Mouse (Mus musculus) embryonic facial prominence, embryonic 13.5 days (tissue): Measurements from ENCODE around the gene Rpl36al. TPM values are rescaled to one million over a fixed set of nuclear protein-coding genes. Genes with fewer than 3 reads are reported as not detected.

Source experiments
- ATAC-seq: fragments of 200-750 bp; cut with Nextera tagmentation; 2 replicates; pipeline ENCODE4 v1.8.0; 2017; ENCODE audit warnings: low read depth; ENCODE audit not compliant: insufficient number of reproducible peaks, insufficient read depth, low FRiP score, low TSS enrichment
- H3K27ac ChIP-seq: fragments of 300-500 bp; sonication (generic); 2 replicates; pipeline ENCODE4 v1.5.1; 2015; ENCODE audit warnings: moderate library complexity, mild to moderate bottlenecking, inconsistent platforms
- H3K27me3 ChIP-seq: fragments of 300-500 bp; sonication (generic); 2 replicates; pipeline ENCODE4 v1.6.1; 2015; ENCODE audit warnings: mild to moderate bottlenecking, inconsistent platforms
- H3K36me3 ChIP-seq: fragments of 300-500 bp; sonication (generic); 2 replicates; pipeline ENCODE4 v1.6.1; 2015; ENCODE audit warnings: mild to moderate bottlenecking, inconsistent platforms
- H3K4me1 ChIP-seq: fragments of 300-500 bp; sonication (generic); 2 replicates; pipeline ENCODE4 v1.6.1; 2015; ENCODE audit warnings: inconsistent platforms
- H3K4me2 ChIP-seq: fragments of 300-500 bp; sonication (generic); 2 replicates; pipeline ENCODE4 v1.6.1; 2015; ENCODE audit warnings: moderate library complexity, mild to moderate bottlenecking, inconsistent platforms
- H3K4me3 ChIP-seq: fragments of 300-500 bp; sonication (generic); 2 replicates; pipeline ENCODE4 v1.5.1; 2015; ENCODE audit warnings: mild to moderate bottlenecking, inconsistent platforms
- H3K9ac ChIP-seq: fragments of 300-500 bp; sonication (generic); 2 replicates; pipeline ENCODE4 v1.6.1; 2015; ENCODE audit warnings: mild to moderate bottlenecking, inconsistent platforms
- H3K9me3 ChIP-seq: fragments of 300-500 bp; sonication (generic); 2 replicates; pipeline ENCODE4 v1.6.1; 2016; ENCODE audit warnings: inconsistent platforms
- WGBS: fragments of 180-500 bp; shearing (Covaris S2); methylation state at CpG from one replicate; pipeline ENCODE4 v1.1.7; 2015; ENCODE audit warnings: mixed read lengths; 5-methylcytosine and 5-hydroxymethylcytosine counted together
- microRNA-seq: library from miRNA; unstranded; fragments of <30 nt; microRNA quantifications from one replicate; pipeline ENCODE4, GENCODE M21; 2016
- polyA plus RNA-seq: library from polyadenylated mRNA; unstranded; fragments of >200 nt; fragmentation: Nextera tagmentation; extraction: Ambion mirVana; gene quantifications from 2 replicates; pipeline ENCODE4 v1.2.1, GENCODE M21; 2015

The Rpl36al gene
- polyA plus RNA-seq, 1 experiment from 2014 or later: 554 TPM

GRCm38 (mm10) chr12:69147166-69147735 lies 36.6 kb downstream of the Rpl36al start:
- no peak overlapping the region for H3K27ac ChIP-seq
- 93% methylated on average over 5 of the region's 5 CpGs for WGBS
- H3K27me3 ChIP-seq: no peaks in the 10 kb centered on the region
- ATAC-seq: no peak
- H3K4me3 ChIP-seq: no peak overlapping the region
- H3K36me3 ChIP-seq: no peaks in the 10 kb centered on the region
- no peaks in the 10 kb centered on the region for H3K9me3 ChIP-seq
- no peak overlapping the region for H3K9ac ChIP-seq
- H3K4me2 ChIP-seq: no peak overlapping the region
- no peaks in the 10 kb centered on the region for H3K4me1 ChIP-seq

DNA sequence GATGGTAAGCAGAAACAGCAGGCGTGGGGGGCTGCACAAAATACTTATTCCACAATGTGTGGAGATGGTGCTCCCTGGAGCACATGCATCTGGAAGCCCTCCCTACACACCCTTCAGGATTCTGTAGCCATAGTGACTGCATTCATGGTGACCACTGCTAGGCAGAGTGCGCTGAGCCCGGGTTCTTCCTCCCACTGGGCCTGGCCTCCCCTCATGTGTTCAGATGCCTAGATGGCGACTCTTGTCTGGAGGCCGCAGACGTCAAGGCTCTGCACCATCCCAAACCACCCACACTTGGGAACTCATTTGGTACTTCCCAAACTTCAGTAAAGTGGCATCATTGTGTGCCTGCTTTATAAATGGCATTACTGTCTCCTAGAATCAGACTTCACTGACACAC lies 40.4 kb downstream of the Rpl36al start:
- Histone ChIP-seq H3K9me3 (no peaks in the 10 kb centered on the region), H3K4me2 (no peak overlapping the region), H3K9ac (no peak overlapping the region), H3K27me3 (no peaks in the 10 kb centered on the region), H3K27ac (no peak overlapping the region), H3K4me1 (no peaks in the 10 kb centered on the region), H3K36me3 (no peaks in the 10 kb centered on the region), H3K4me3 (no peak overlapping the region)
- 74% methylated on average over 6 of the region's 6 CpGs for WGBS
- ATAC-seq: no peak

GRCm38 (mm10) chr12:69139841-69140240 lies 44.0 kb downstream of the Rpl36al start:
- Histone ChIP-seq H3K36me3 (no peaks in the 10 kb centered on the region), H3K9me3 (no peaks in the 10 kb centered on the region), H3K4me2 (no peak overlapping the region), H3K9ac (no peak overlapping the region), H3K27me3 (no peaks in the 10 kb centered on the region), H3K4me1 (no peaks in the 10 kb centered on the region), H3K4me3 (no peak overlapping the region), H3K27ac (no peak overlapping the region)
- 85% methylated on average over 7 of the region's 7 CpGs for WGBS
- ATAC-seq: no peak

DNA sequence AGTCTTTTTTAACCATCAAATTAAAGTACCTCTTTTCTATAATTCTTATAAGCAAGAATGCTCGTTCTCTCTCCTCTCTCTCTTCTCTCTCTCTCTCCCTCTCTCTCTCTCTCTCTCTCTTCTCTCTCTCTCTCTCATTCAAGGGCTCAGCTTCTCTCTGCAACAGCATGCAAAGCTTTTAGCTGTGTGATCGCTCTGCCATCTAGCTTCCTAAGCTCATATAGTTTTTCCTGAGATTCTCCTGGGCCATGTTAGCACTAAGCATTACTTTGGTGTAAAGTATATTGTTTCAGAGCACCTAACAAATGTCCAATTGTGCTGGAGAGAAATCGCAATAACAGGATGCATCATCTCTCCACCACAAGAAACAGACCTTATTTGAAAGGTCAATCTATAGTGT lies 44.7 kb downstream of the Rpl36al start:
- Histone ChIP-seq H3K36me3 (no peaks in the 10 kb centered on the region), H3K4me3 (no peak overlapping the region), H3K9me3 (no peaks in the 10 kb centered on the region), H3K27ac (no peak overlapping the region), H3K4me1 (no peaks in the 10 kb centered on the region), H3K4me2 (no peak overlapping the region), H3K27me3 (no peaks in the 10 kb centered on the region), H3K9ac (no peak overlapping the region)
- 92% methylated on average over 3 of the region's 3 CpGs for WGBS
- ATAC-seq: no peak

Small RNA genes lying within 50 kb of the gene (microRNA-seq; reads per million reads assigned to microRNA genes)
- not detected for gene Gm47287
- not detected for gene Gm47295

Other genes with a start within 250 kb of the Rpl36al start
- 2,108 and 2,174 TPM in 2 replicates for gene Rps29, start 24.9 kb downstream of the Rpl36al start, polyA plus RNA-seq
- gene Lrr1, start 15.3 kb downstream of the Rpl36al start, polyA plus RNA-seq: 22.0 and 22.3 TPM in 2 replicates
- 43.8 and 44.1 TPM in 2 replicates for gene Mgat2, start 74 bp upstream of the Rpl36al start, polyA plus RNA-seq
- 33.8 and 40.4 TPM in 2 replicates for gene Gm49383, start 13.0 kb upstream of the Rpl36al start, polyA plus RNA-seq
- gene Dnaaf2, start 14.3 kb upstream of the Rpl36al start, polyA plus RNA-seq: 12.0 and 14.4 TPM in 2 replicates
- 26.1 and 33.9 TPM in 2 replicates for gene Gm49384, start 20.2 kb upstream of the Rpl36al start, polyA plus RNA-seq
- gene Pole2, start 44.1 kb upstream of the Rpl36al start, polyA plus RNA-seq: 25.5 and 29.5 TPM in 2 replicates
- 10.5 and 12.4 TPM in 2 replicates for gene Klhdc1, start 57.1 kb upstream of the Rpl36al start, polyA plus RNA-seq
- gene Klhdc2, start 112.6 kb upstream of the Rpl36al start, polyA plus RNA-seq: 148 and 150 TPM in 2 replicates
- 107 and 112 TPM in 2 replicates for gene Nemf, start 173.1 kb upstream of the Rpl36al start, polyA plus RNA-seq
- 48.4 and 56.7 TPM in 2 replicates for gene Arf6, start 188.1 kb upstream of the Rpl36al start, polyA plus RNA-seq
- gene Gm9887, start 188.4 kb upstream of the Rpl36al start, polyA plus RNA-seq: 1.6 and 2.6 TPM in 2 replicates